Mouse (Mus musculus): ENCODE measurements around the gene Armc2.

The Armc2 gene

GRCm38 (mm10) chr10:41866838-41867154 is 151.4 kb downstream of the Armc2 start:
- no peak for DNase-seq (ENCODE audit: low spot score in 2 of 2)

- no peak for DNase-seq (ENCODE audit: low spot score in 2 of 2)
Measured at GRCm38 (mm10) chr10:41866069-41866837, 152.0 kb downstream of the Armc2 start.

Measured in thymus, postnatal 10 days (tissue).